Mouse (Mus musculus): ENCODE measurements around the gene Pla1a. TPM values are rescaled to one million over a fixed set of nuclear protein-coding genes. Genes with fewer than 3 reads are reported as not detected.

The Pla1a gene
- polyA plus RNA-seq, 1 experiment from 2014 or later: 0.23 TPM

GRCm38 (mm10) chr16:38354185-38354913 lies 78.6 kb downstream of the Pla1a start:
- Histone ChIP-seq H3K4me2 (ENCODE audit: low read depth) (no peak overlapping the region), H3K4me3 (ENCODE audit: low read depth, low read length) (no peak overlapping the region), H3K27me3 (ENCODE audit: control insufficient read depth, insufficient read depth, low read length) (no peaks in the 10 kb centered on the region), H3K27ac (ENCODE audit: low read depth, low read length) (no peak overlapping the region), H3K9me3 (ENCODE audit: control insufficient read depth, low read length) (no peaks in the 10 kb centered on the region), H3K4me1 (ENCODE audit: control insufficient read depth, insufficient read depth, low read length) (no peaks in the 10 kb centered on the region), H3K9ac (ENCODE audit: low read length) (no peak overlapping the region), H3K36me3 (ENCODE audit: control insufficient read depth, insufficient read depth, low read length) (0 out of 2 replicates have a peak, but pooled peaks cover 2% of the 10 kb centered on the region)
- DNase-seq (ENCODE audit: low spot score) (no peak), ATAC-seq (ENCODE audit: insufficient read depth, low FRiP score, low TSS enrichment) (no peak)
- 93% methylated on average over 5 of the region's 5 CpGs for WGBS

DNA sequence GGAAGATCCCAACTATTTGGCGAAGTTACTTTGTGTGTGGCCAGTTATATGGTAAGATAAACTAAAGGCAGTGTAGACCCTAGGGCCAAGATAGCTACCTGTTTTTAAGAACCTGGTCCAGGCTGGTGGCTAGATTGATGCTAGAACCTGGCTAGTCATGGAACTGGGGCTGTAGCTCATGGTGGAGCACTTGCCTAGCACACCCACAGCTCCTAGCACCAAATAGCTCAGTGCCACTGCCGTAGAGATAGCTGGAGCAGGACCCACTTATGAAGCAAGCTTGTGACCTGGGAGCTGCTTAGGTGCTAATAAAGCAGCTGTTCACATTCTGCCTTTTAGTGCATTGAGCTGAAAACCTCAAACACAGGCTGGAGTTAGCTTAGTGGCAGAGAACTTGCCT lies 79.3 kb downstream of the Pla1a start:
- Histone ChIP-seq H3K36me3 (ENCODE audit: control insufficient read depth, insufficient read depth, low read length) (0 out of 2 replicates have a peak, but pooled peaks cover 2% of the 10 kb centered on the region), H3K27ac (ENCODE audit: low read depth, low read length) (no peak overlapping the region), H3K27me3 (ENCODE audit: control insufficient read depth, insufficient read depth, low read length) (no peaks in the 10 kb centered on the region), H3K4me3 (ENCODE audit: low read depth, low read length) (no peak overlapping the region), H3K9ac (ENCODE audit: low read length) (no peak overlapping the region), H3K4me1 (ENCODE audit: control insufficient read depth, insufficient read depth, low read length) (no peaks in the 10 kb centered on the region), H3K4me2 (ENCODE audit: low read depth) (no peak overlapping the region), H3K9me3 (ENCODE audit: control insufficient read depth, low read length) (no peaks in the 10 kb centered on the region)
- no peak for DNase-seq (ENCODE audit: low spot score)
- ATAC-seq (ENCODE audit: insufficient read depth, low FRiP score, low TSS enrichment): no peak
- WGBS: 92% methylated on average over 2 of the region's 2 CpGs

DNA sequence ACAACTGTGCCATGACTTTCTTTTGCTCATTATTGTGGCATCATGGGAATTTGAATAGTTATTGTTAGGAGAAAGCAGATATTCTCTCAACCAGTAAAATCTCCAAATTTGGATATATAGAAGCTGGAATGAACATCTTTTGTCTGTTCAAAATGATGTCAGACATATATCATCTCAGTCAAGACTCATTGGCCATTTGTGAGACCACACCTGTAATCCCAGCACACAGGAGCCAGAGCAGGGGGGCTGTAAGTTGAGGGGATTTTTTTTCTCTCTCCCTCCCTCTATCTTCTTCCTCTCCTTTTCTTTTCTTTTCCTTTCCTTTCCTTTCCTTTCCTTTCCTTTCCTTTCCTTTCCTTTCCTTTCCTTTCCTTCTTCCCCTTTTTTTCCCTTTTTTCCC lies 80.1 kb downstream of the Pla1a start:
- H3K4me2 ChIP-seq (ENCODE audit: low read depth): no peak overlapping the region

DNA sequence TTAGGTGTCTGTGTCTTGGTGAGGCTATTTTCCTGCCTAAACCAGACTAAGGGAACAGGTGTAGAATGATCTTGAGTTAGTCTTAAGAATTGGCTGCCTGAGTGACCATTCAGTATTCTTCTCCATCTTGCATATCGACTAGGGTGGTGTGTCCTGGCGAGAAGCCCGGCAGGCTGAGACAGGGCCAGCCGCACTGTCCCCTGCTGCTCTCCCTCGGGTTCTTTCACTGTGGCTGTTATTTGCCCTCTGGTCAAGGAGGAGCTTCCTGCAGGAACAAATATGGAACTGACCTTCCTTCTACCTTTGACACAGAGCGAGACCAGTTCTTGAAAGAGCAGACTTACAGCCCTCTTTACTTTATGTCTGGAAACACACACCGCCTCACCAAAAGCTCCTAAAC lies 80.9 kb downstream of the Pla1a start:
- no peak for ATAC-seq (ENCODE audit: insufficient read depth, low FRiP score, low TSS enrichment)
- WGBS: 87% methylated on average over 7 of the region's 7 CpGs
- Histone ChIP-seq H3K4me3 (ENCODE audit: low read depth, low read length) (no peak overlapping the region), H3K36me3 (ENCODE audit: control insufficient read depth, insufficient read depth, low read length) (0 out of 2 replicates have a peak, but pooled peaks cover 2% of the 10 kb centered on the region), H3K9ac (ENCODE audit: low read length) (no peak overlapping the region), H3K9me3 (ENCODE audit: control insufficient read depth, low read length) (no peaks in the 10 kb centered on the region), H3K27me3 (ENCODE audit: control insufficient read depth, insufficient read depth, low read length) (no peaks in the 10 kb centered on the region), H3K4me1 (ENCODE audit: control insufficient read depth, insufficient read depth, low read length) (peaks cover 3% of the 10 kb centered on the region; the same call in 1 of the 2 replicates), H3K4me2 (ENCODE audit: low read depth) (no peak overlapping the region), H3K27ac (ENCODE audit: low read depth, low read length) (no peak overlapping the region)
- no peak for DNase-seq (ENCODE audit: low spot score)

More for the DNA sequence above, 80.1 kb downstream of the Pla1a start:
- H3K27ac ChIP-seq (ENCODE audit: low read depth, low read length): no peak overlapping the region
- H3K9ac ChIP-seq (ENCODE audit: low read length): no peak overlapping the region
- H3K9me3 ChIP-seq (ENCODE audit: control insufficient read depth, low read length): no peaks in the 10 kb centered on the region
- 0 out of 2 replicates have a peak, but pooled peaks cover 2% of the 10 kb centered on the region for H3K36me3 ChIP-seq (ENCODE audit: control insufficient read depth, insufficient read depth, low read length)
- no peaks in the 10 kb centered on the region for H3K4me1 ChIP-seq (ENCODE audit: control insufficient read depth, insufficient read depth, low read length)
- no peak for DNase-seq (ENCODE audit: low spot score)
- no peak overlapping the region for H3K4me3 ChIP-seq (ENCODE audit: low read depth, low read length)
- ATAC-seq (ENCODE audit: insufficient read depth, low FRiP score, low TSS enrichment): no peak
- H3K27me3 ChIP-seq (ENCODE audit: control insufficient read depth, insufficient read depth, low read length): no peaks in the 10 kb centered on the region

- no peaks in the 10 kb centered on the region for H3K27me3 ChIP-seq (ENCODE audit: control insufficient read depth, insufficient read depth, low read length)
- no peak overlapping the region for H3K4me3 ChIP-seq (ENCODE audit: low read depth, low read length)
- no peak overlapping the region for H3K27ac ChIP-seq (ENCODE audit: low read depth, low read length)
- WGBS: 86% methylated on average over 6 of the region's 6 CpGs
- no peaks in the 10 kb centered on the region for H3K9me3 ChIP-seq (ENCODE audit: control insufficient read depth, low read length)
- no peak for DNase-seq (ENCODE audit: low spot score)
- no peak for ATAC-seq (ENCODE audit: insufficient read depth, low FRiP score, low TSS enrichment)
- no peak overlapping the region for H3K4me2 ChIP-seq (ENCODE audit: low read depth)
- 0 out of 2 replicates have a peak, but pooled peaks cover 2% of the 10 kb centered on the region for H3K36me3 ChIP-seq (ENCODE audit: control insufficient read depth, insufficient read depth, low read length)
- H3K9ac ChIP-seq (ENCODE audit: low read length): no peak overlapping the region
- H3K4me1 ChIP-seq (ENCODE audit: control insufficient read depth, insufficient read depth, low read length): peaks cover 3% of the 10 kb centered on the region; the same call in 1 of the 2 replicates
These were observed 82.0 kb downstream of the Pla1a start for GRCm38 (mm10) chr16:38350939-38351338.

DNA sequence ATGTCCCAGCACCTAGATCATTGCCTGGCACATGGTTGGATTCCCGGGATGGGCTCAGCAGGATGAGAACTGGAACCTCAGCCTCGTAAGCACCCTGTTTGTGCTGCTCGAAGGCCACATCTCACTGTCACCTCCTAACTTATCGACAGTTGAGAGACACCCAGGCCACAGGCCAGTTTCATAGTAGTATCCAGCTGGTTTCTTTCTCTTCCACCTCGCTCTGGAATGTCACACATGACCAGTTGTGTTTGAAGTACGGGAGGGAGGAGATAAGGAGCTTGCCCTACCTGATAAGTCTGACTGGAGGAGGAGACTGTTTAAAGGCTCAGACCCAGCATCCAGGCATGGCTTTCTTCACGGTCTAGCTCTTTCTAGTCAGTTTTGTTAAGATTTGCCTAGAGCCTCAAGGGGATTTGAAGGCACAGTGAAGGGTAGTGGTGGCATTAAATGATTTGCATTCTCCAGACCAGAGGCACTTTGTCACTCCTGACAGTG lies 82.5 kb downstream of the Pla1a start:
- WGBS: 88% methylated on average over 7 of the region's 7 CpGs
- Histone ChIP-seq H3K9me3 (ENCODE audit: control insufficient read depth, low read length) (no peaks in the 10 kb centered on the region), H3K9ac (ENCODE audit: low read length) (no peak overlapping the region), H3K4me2 (ENCODE audit: low read depth) (no peak overlapping the region), H3K4me1 (ENCODE audit: control insufficient read depth, insufficient read depth, low read length) (peaks cover 3% of the 10 kb centered on the region; the same call in 1 of the 2 replicates), H3K27ac (ENCODE audit: low read depth, low read length) (no peak overlapping the region), H3K4me3 (ENCODE audit: low read depth, low read length) (no peak overlapping the region), H3K27me3 (ENCODE audit: control insufficient read depth, insufficient read depth, low read length) (no peaks in the 10 kb centered on the region), H3K36me3 (ENCODE audit: control insufficient read depth, insufficient read depth, low read length) (0 out of 2 replicates have a peak, but pooled peaks cover 2% of the 10 kb centered on the region)
- no peak for ATAC-seq (ENCODE audit: insufficient read depth, low FRiP score, low TSS enrichment)
- no peak for DNase-seq (ENCODE audit: low spot score)

GRCm38 (mm10) chr16:38349881-38350280 lies 83.1 kb downstream of the Pla1a start:
- DNase-seq (ENCODE audit: low spot score) (no peak), ATAC-seq (ENCODE audit: insufficient read depth, low FRiP score, low TSS enrichment) (no peak)
- no peak overlapping the region for H3K27ac ChIP-seq (ENCODE audit: low read depth, low read length)
- peaks cover 3% of the 10 kb centered on the region; the same call in 1 of the 2 replicates for H3K4me1 ChIP-seq (ENCODE audit: control insufficient read depth, insufficient read depth, low read length)
- no peaks in the 10 kb centered on the region for H3K27me3 ChIP-seq (ENCODE audit: control insufficient read depth, insufficient read depth, low read length)
- no peak overlapping the region for H3K4me2 ChIP-seq (ENCODE audit: low read depth)
- no peak overlapping the region for H3K9ac ChIP-seq (ENCODE audit: low read length)
- H3K4me3 ChIP-seq (ENCODE audit: low read depth, low read length): no peak overlapping the region
- 0 out of 2 replicates have a peak, but pooled peaks cover 2% of the 10 kb centered on the region for H3K36me3 ChIP-seq (ENCODE audit: control insufficient read depth, insufficient read depth, low read length)
- WGBS: 100% methylated on average over 2 of the region's 2 CpGs
- H3K9me3 ChIP-seq (ENCODE audit: control insufficient read depth, low read length): no peaks in the 10 kb centered on the region

DNA sequence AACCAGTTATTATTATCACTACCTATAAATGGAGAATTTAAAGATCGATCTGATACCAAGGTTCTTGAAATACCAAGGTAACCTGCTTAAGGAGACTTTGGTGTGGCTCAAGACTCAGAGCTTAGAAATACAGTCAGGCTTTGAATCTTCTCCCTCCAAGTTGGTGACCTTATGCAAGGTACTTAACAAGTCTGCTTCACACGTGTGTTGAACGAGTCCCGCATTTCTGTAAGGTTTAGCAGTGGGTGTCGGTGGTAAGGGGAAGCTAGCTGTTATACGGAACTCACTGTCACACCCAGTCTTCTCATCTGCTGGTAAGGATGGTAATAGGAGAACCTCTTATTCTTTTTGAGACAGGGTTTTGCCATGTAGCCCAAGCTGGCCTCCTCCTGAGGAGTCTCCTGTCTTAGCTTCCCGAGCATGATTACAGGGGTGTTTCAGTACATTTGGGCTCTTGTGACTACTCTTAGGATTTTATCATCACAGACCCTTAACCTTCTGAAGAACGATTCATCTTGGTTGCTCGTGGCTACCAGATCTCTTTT lies 84.7 kb downstream of the Pla1a start:
- H3K4me3 ChIP-seq (ENCODE audit: low read depth, low read length): no peak overlapping the region
- 93% methylated on average over 9 of the region's 9 CpGs for whole genome bisulfite sequencing
- H3K4me2 ChIP-seq (ENCODE audit: low read depth): no peak overlapping the region

More for the DNA sequence above, 84.7 kb downstream of the Pla1a start:
- Histone ChIP-seq H3K36me3 (ENCODE audit: control insufficient read depth, insufficient read depth, low read length) (0 out of 2 replicates have a peak, but pooled peaks cover 2% of the 10 kb centered on the region), H3K9ac (ENCODE audit: low read length) (no peak overlapping the region), H3K27me3 (ENCODE audit: control insufficient read depth, insufficient read depth, low read length) (no peaks in the 10 kb centered on the region), H3K4me1 (ENCODE audit: control insufficient read depth, insufficient read depth, low read length) (peaks cover 3% of the 10 kb centered on the region; the same call in 1 of the 2 replicates), H3K27ac (ENCODE audit: low read depth, low read length) (no peak overlapping the region), H3K9me3 (ENCODE audit: control insufficient read depth, low read length) (no peaks in the 10 kb centered on the region)
- ATAC-seq (ENCODE audit: insufficient read depth, low FRiP score, low TSS enrichment) (no peak), DNase-seq (ENCODE audit: low spot score) (no peak)

All from neural tube, embryonic 11.5 days (tissue).